Mouse (Mus musculus): ENCODE results near the gene Lcp2.
"Not testable (repeated sequence)": the region's sequence is repeated elsewhere in the genome, so short reads cannot be mapped to it uniquely, and the experiment has no call there.

The Lcp2 gene

DNA sequence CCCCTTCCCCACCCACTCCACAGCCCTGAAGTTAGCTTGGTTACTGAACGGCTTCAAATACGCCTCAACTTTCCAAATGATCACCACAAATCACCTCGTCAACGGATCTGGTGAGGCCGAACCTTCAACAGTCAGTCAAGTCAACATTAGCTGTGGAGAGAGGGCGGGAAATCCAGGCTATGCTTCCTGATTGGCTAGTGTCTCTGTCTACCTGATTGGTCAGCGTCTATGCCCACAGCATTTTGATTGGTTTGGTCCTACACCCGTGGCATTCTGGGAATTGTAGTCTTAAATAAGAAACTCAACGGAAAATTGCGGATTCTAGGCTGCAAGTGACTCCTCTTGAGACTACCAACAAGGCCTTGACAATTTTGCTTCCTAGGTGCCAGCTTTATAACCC is 51.7 kb downstream of the Lcp2 start, which contains the start of gene 4930469K13Rik:
Gene 4930469K13Rik, minus strand, starts transcription at position 133 of the 400 bp plus-strand sequence.
- DNase-seq, result peak in 1 of 2 experiments; percentile 31

DNA sequence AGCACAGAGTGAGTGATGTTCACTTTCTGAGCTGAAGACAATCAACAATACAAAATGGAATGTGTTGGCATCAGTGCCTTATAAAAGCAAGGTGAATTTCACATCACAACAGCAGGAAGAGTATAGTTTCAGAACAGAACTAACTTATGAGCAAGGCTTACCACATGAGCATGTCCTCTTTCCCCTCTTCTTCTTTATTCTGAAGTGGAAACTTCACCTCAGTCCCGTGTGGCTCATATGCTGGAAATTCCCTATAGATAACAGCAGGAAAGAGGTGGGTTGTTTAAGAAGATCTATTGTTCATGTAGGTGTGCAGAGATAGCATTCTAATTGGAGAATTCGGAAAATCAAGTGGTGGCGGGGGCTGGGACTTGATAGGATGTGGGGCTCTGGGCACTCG is 55.1 kb downstream of the Lcp2 start:
- no peak for DNase-seq

DNA sequence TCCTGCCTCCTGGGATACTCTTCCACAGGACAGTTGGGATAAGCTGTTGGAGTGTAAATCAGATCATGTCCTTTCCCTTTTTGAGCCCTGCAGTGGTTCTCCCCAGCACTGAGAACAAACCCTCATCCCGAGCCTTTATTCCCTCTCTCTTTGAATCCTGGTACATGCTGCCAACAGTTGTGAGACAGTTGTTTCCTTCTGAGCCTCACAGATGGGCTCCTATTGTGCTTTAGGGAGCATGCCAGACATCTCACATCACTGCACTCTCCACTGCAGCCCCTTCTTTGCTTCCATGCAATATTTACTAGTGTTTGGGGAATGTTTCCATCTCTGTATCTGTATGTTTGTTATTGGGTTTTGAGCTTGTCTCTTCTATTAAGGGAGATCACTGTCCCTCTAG is 58.2 kb downstream of the Lcp2 start:
- DNase-seq, result no peak

DNA sequence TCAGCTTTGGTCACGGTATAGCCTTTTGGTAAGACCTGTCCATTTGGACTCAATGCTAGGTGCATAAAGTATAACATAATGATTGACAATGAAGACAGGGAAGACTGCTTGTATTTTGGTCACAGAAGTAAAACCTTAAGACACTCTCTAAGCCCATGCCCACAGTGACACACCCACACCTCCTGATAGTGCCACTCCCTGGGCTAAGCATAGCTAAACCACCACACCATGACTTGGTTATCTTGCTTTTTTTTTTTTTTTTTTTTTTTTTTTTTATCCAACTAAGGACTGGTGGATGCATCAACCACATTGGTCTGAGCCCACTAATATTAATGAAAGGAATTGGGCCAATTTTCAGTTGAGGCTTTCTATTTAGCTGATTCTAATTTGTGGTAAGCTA is 62.5 kb downstream of the Lcp2 start:
- no peak for DNase-seq

DNA sequence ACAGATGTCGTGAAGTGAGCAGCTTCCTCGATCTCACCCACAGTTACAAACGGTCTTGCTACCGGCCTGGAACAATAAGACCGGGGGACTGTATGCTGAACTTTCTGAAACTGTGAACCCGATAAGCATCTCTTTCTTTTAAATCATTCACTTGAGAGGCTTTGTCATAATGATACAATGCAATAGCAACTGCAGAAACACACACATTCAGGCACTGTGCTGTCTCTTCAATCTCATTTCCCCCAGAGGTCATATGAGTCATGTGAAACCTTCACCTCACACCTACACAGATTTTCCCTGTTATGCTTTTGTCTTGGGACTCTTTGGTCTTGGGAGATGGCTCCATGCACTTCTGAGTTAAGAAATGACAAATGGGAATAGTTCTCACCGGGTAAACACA is 65.2 kb downstream of the Lcp2 start:
- no peak for DNase-seq

DNA sequence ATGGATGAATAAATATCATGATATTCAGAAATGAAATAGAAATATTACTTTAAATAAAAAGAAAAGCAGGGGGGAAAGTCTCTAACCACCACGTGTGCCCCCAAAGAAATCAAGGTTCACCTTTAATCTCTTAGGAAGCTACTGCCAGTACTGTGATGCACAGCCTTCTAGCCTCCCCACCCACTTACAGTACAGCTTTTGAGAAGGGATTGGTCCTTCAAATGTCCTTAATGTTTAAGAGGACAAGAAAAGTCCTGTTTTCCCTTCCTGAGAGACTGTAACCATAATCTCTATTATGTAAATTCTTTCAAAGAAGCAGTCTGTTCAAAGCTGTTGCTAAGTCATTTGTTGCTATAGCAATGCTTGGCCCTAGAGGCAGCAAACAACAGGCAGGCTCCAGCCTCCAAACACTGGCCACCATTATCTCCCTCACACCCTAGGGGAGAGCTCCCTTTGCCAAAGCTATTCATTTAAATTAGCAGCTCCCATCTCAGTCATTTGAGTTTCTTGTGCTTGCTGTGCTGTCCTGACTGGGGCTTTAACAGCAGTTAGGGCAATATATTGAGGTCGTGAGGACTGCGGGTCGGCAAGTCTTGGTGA is 66.2 kb downstream of the Lcp2 start:
- no peak for DNase-seq

DNA sequence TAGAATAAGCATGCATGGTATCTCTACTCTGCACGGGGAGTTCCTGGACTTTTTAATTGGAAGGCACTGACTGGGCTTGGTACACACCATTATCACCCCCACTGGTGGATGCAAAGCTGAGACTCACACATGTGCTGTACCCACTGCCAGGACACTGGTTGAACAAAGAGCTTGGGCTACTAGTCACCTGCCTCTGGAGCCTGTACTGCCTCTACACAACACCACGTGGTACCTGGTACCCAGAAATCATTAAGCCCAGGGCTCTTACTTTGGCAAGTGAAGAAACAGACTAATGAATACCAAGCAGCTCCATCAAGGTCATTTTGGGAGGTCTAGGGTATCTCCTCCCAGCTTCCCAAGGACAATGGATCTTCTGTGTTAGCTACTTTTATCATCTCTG is 67.0 kb downstream of the Lcp2 start:
- no peak for DNase-seq

DNA sequence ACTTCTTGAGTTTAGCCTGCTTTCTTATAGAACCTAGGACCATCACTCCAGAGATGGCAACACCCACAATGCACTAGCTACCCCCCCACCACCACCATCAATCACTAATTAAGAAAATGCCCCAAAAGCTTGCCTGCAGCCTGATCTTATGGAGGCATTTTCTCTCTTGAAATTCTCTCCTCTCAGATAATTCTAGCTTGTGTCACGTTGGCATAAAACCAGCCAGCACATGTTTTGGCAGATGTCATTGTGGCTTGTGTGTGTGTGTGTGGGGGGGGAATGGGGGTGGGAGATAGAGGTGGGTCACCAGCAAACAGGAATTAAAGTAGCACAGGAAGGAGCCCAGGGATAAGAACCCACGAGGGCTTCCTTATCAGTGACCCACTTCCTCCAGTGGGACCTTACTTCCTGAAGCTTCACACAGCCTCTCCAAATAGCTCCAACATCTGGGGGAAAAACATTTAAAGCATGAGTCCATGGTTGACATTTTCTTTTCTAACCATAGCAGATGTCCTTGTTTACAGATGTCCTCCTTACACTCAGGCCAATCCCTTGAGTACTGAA is 69.9 kb downstream of the Lcp2 start:
- DNase-seq, result no peak

DNA sequence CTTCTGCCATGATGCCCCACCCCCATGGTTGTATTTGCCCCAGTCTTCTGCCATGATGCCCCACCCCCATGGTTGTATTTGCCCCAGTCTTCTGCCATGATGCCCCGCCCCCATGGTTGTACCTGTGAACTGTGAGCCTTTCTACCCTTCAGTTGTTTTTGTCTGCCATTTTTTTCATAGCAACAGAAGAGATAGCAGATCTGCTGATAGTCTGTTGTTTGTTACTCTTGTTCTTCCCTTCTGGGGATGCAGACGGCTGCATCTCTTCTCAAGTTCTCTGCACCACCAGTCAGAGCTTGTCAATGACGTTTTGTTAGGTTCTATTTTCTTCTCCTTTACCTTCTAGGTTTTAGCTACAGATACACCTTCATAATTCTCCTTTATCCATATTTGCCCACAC is 70.9 kb downstream of the Lcp2 start:
- DNase-seq, result no peak

DNA sequence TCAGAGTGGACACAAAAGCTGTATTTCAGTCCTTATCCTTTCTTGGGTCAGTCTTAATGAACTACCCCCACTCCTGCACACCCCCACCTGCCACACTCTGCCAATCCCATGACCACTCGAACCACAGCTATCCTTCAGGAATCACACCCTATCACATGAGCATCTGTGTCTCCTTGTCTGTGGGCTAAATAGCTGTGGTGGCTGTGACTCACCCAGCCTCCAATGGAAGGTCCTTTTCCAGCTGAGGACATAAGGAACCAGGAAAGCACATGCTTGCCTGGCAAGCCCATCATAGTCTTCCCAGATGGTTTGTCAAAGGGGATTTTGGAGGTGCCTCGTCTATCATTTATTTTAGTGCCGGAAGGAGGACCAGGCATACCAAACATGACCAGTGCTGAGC is 71.6 kb downstream of the Lcp2 start:
- no peak for DNase-seq

DNA sequence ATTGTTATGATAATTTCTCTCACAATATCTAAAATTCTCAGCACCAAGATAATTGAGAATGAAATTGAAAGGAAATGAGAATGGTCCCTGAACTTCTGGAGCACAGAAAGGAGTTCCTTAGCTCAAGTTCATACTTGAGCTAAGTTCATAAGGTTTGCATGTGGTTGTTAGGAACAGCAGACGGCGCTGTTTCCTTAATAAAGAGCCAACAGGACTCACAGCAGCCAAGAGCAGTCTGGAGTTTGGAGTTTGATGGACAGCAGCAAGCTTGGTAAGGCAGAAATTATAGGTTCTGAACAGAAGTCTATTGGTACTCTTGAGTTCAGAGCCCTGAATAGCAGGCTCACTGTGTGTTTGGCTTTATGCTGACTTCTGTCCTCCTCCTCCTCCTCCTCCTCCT is 76.4 kb downstream of the Lcp2 start:
- peak in 1 of 2 experiments; percentile 16 for DNase-seq

DNA sequence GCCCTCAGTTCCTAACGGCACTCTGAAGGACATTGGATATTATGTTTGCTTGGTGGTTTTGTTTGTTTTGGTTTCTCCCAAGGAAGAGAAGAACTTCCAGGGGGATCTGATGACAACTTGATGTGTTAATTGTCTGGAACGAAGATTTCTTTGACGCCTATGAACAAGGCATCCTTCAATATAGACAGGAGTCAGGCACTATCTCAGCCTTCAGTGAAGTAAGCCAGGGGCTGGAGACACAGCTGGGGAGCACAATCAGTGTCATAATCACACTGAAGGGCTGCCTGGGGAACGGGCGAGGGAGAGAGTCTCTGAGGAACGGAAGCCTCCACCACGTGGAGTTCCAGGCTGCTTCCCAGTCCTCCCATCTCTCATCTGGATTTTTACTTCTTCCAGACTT is 78.1 kb downstream of the Lcp2 start:
- no peak for DNase-seq

DNA sequence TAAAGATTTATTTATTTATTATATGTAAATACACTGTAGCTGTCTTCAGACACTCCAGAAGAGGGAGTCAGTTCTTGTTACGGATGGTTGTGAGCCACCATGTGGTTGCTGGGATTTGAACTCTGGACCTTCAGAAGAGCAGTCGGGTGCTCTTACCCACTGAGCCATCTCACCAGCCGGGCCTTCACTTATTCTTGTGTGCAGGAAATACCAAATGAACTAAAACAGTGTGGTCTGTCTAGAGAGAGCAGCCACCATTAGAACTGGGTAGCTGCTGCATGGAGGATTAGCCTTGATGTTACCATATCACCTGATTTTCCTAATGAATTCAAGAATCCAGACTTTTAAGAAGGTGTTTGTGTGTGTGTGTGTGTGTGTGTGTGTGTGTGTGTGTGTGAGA is 79.0 kb downstream of the Lcp2 start:
- DNase-seq, result not testable (repeated sequence)

DNA sequence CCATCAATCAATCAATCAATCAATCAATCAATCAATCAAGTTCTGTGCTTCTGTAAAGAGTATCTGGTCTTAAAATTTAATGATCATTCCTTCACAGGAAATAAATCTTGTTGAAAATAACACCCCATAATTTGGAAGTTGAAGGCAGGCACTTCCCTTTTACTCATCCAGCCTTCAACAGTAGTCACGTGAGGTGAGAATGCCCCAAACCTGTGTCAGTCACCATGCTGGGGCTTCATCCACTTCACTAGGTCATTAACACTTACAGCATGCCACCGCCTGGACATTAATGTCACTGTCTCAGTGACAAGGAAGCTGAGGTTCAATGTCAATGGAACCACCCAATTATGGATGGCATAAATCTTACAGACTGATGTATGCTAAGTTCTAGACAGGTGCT is 81.7 kb downstream of the Lcp2 start:
- DNase-seq, result no peak

DNA sequence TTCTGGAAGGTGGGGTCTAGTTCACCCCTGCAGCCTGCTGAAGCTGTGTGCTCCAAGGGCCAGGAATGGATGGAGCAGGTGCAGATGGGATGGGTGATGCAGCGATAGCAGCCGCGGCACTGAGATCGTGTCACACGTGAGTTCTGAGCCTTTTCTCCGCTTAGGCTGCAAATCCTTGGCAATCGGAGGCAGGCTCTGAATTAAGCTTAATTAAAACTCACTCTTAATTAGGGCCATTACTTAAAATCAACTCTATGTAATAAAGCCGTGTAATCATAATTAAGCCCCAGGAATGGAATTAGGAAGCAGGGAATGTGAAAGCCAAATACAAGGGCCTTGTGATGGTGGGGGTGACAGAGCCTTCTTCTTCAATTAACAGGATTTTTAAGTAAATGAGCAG is 92.6 kb downstream of the Lcp2 start:
- no peak for DNase-seq
